Mouse (Mus musculus): Measurements from ENCODE around the gene 4930568D16Rik. TPM values are rescaled to one million over a fixed set of nuclear protein-coding genes. Genes with fewer than 3 reads are reported as not detected.

Gene 4930568D16Rik
- polyA plus RNA-seq, 1 experiment, result not detected

GRCm38 (mm10) chr2:35336388-35337280 is 30.9 kb downstream of the 4930568D16Rik start, which contains the start of gene Stom:
Gene Stom (minus strand): TSS chr2:35336976.
- Histone ChIP-seq H3K27ac (ENCODE audit: insufficient read depth, low read length) (peak within 1 kb of the TSS; percentile 71), H3K4me3 (ENCODE audit: extremely low read depth, insufficient read depth, insufficient read length) (peak within 1 kb of the TSS; percentile 67), H3K36me3 (ENCODE audit: control insufficient read depth, insufficient read depth, low read length) (no peaks in the 10 kb centered on the region), H3K4me1 (ENCODE audit: control insufficient read depth, insufficient read depth, insufficient read length) (peaks cover 3% of the 10 kb centered on the region; the same call in 1 of the 2 replicates), H3K27me3 (ENCODE audit: control insufficient read depth, insufficient read depth, low read length) (no peaks in the 10 kb centered on the region)
- TF ChIP-seq POLR2A (IDR thresholded peaks at IDR 0.05; ENCODE audit: low read depth, low read length) (peak; percentile 46; the same call in 1 of the 2 replicates), CTCF (IDR thresholded peaks at IDR 0.05; ENCODE audit: extremely low read depth, insufficient read depth, insufficient read length, insufficient replicate concordance) (no peak)
- 1% methylated on average over 45 of the region's 45 CpGs for WGBS
- DNase-seq (ENCODE audit: low read depth in 1 of 2, low spot score in 2 of 2), result peak; percentile 87 to 99

- Histone ChIP-seq H3K4me1 (ENCODE audit: control insufficient read depth, insufficient read depth, insufficient read length) (peaks cover 2% of the 10 kb centered on the region; the same call in 1 of the 2 replicates), H3K27me3 (ENCODE audit: control insufficient read depth, insufficient read depth, low read length) (no peaks in the 10 kb centered on the region), H3K36me3 (ENCODE audit: control insufficient read depth, insufficient read depth, low read length) (no peaks in the 10 kb centered on the region), H3K4me3 (ENCODE audit: extremely low read depth, insufficient read depth, insufficient read length) (peak overlapping the region; percentile 21; the same call in 1 of the 2 replicates), H3K27ac (ENCODE audit: insufficient read depth, low read length) (no peak overlapping the region)
- WGBS, result 66% methylated on average over 7 of the region's 7 CpGs
- DNase-seq (ENCODE audit: low read depth in 1 of 2, low spot score in 2 of 2), result no peak
- no peak for TF ChIP-seq CTCF (IDR thresholded peaks at IDR 0.05; ENCODE audit: extremely low read depth, insufficient read depth, insufficient read length, insufficient replicate concordance)
- TF ChIP-seq POLR2A (IDR thresholded peaks at IDR 0.05; ENCODE audit: low read depth, low read length), result no peak
These were observed 31.9 kb downstream of the 4930568D16Rik start for GRCm38 (mm10) chr2:35335620-35336019.

- H3K27ac ChIP-seq (ENCODE audit: insufficient read depth, low read length), result no peak overlapping the region
- DNase-seq (ENCODE audit: low read depth in 1 of 2, low spot score in 2 of 2), result no peak
These were observed 33.9 kb downstream of the 4930568D16Rik start for GRCm38 (mm10) chr2:35333670-35334069.

GRCm38 (mm10) chr2:35331205-35331604 is 36.3 kb downstream of the 4930568D16Rik start:
- 83% methylated on average over 2 of the region's 2 CpGs for WGBS
- H3K27ac ChIP-seq (ENCODE audit: insufficient read depth, low read length), result no peak overlapping the region
- no peak for DNase-seq (ENCODE audit: low read depth in 1 of 2, low spot score in 2 of 2)
- no peak for TF ChIP-seq POLR2A (IDR thresholded peaks at IDR 0.05; ENCODE audit: low read depth, low read length)
- TF ChIP-seq CTCF (IDR thresholded peaks at IDR 0.05; ENCODE audit: extremely low read depth, insufficient read depth, insufficient read length, insufficient replicate concordance), result no peak
- peaks cover 4% of the 10 kb centered on the region for H3K4me1 ChIP-seq (ENCODE audit: control insufficient read depth, insufficient read depth, insufficient read length)
- no peaks in the 10 kb centered on the region for H3K27me3 ChIP-seq (ENCODE audit: control insufficient read depth, insufficient read depth, low read length)
- no peak overlapping the region for H3K4me3 ChIP-seq (ENCODE audit: extremely low read depth, insufficient read depth, insufficient read length)
- no peaks in the 10 kb centered on the region for H3K36me3 ChIP-seq (ENCODE audit: control insufficient read depth, insufficient read depth, low read length)

More at GRCm38 (mm10) chr2:35333670-35334069, 33.9 kb downstream of the 4930568D16Rik start:
- TF ChIP-seq CTCF (IDR thresholded peaks at IDR 0.05; ENCODE audit: extremely low read depth, insufficient read depth, insufficient read length, insufficient replicate concordance), result no peak
- no peak for TF ChIP-seq POLR2A (IDR thresholded peaks at IDR 0.05; ENCODE audit: low read depth, low read length)
- H3K36me3 ChIP-seq (ENCODE audit: control insufficient read depth, insufficient read depth, low read length), result no peaks in the 10 kb centered on the region
- H3K4me1 ChIP-seq (ENCODE audit: control insufficient read depth, insufficient read depth, insufficient read length), result peaks cover 2% of the 10 kb centered on the region; the same call in 1 of the 2 replicates
- no peak overlapping the region for H3K4me3 ChIP-seq (ENCODE audit: extremely low read depth, insufficient read depth, insufficient read length)
- no peaks in the 10 kb centered on the region for H3K27me3 ChIP-seq (ENCODE audit: control insufficient read depth, insufficient read depth, low read length)

GRCm38 (mm10) chr2:35329061-35329460 is 38.5 kb downstream of the 4930568D16Rik start:
- Histone ChIP-seq H3K4me1 (ENCODE audit: control insufficient read depth, insufficient read depth, insufficient read length) (peaks cover 4% of the 10 kb centered on the region), H3K4me3 (ENCODE audit: extremely low read depth, insufficient read depth, insufficient read length) (no peak overlapping the region), H3K27me3 (ENCODE audit: control insufficient read depth, insufficient read depth, low read length) (no peaks in the 10 kb centered on the region), H3K27ac (ENCODE audit: insufficient read depth, low read length) (no peak overlapping the region), H3K36me3 (ENCODE audit: control insufficient read depth, insufficient read depth, low read length) (no peaks in the 10 kb centered on the region)
- WGBS, result 51% methylated on average over 2 of the region's 2 CpGs
- no peak for DNase-seq (ENCODE audit: low read depth in 1 of 2, low spot score in 2 of 2)
- TF ChIP-seq POLR2A (IDR thresholded peaks at IDR 0.05; ENCODE audit: low read depth, low read length) (no peak), CTCF (IDR thresholded peaks at IDR 0.05; ENCODE audit: extremely low read depth, insufficient read depth, insufficient read length, insufficient replicate concordance) (no peak)

GRCm38 (mm10) chr2:35328064-35328792 is 39.3 kb downstream of the 4930568D16Rik start:
- peak overlapping the region; percentile 14; the same call in 1 of the 2 replicates for H3K27ac ChIP-seq (ENCODE audit: insufficient read depth, low read length)
- TF ChIP-seq POLR2A (IDR thresholded peaks at IDR 0.05; ENCODE audit: low read depth, low read length), result no peak
- TF ChIP-seq CTCF (IDR thresholded peaks at IDR 0.05; ENCODE audit: extremely low read depth, insufficient read depth, insufficient read length, insufficient replicate concordance), result no peak
- H3K36me3 ChIP-seq (ENCODE audit: control insufficient read depth, insufficient read depth, low read length), result no peaks in the 10 kb centered on the region

More at GRCm38 (mm10) chr2:35328064-35328792, 39.3 kb downstream of the 4930568D16Rik start:
- no peak for DNase-seq (ENCODE audit: low read depth in 1 of 2, low spot score in 2 of 2)
- 56% methylated on average over 11 of the region's 11 CpGs for WGBS
- H3K27me3 ChIP-seq (ENCODE audit: control insufficient read depth, insufficient read depth, low read length), result no peaks in the 10 kb centered on the region
- H3K4me3 ChIP-seq (ENCODE audit: extremely low read depth, insufficient read depth, insufficient read length), result no peak overlapping the region
- H3K4me1 ChIP-seq (ENCODE audit: control insufficient read depth, insufficient read depth, insufficient read length), result peaks cover 4% of the 10 kb centered on the region
